ENCODE assay signal across 23 mouse cellular contexts in genomic region chr3:69808479-69808878, GRCm38 (mm10). TPM values are rescaled to one million over a fixed set of nuclear protein-coding genes. Genes with fewer than 3 reads are reported as not detected.
A peak's percentile ranks its signal among the peaks of the same experiment; 100 is the strongest.
DNase-seq lines count a peak whose midpoint lies in the region; ATAC-seq lines count a peak whose summit lies in the region.
"Had no signal": no experiment of that assay in that cellular context is flagged by ENCODE, and none has a peak within 500 bp of the region (broad histone marks: within the 10 kb centered on the region; RNA-seq: fewer than 3 reads in every experiment).

No protein-coding gene starts in this region.

- H3K27me3 ChIP-seq in intestine, embryonic 14.5 days (replicated peaks; ENCODE audit: control insufficient read depth, insufficient read depth, low read length): no peaks in the 10 kb centered on the region
- no peaks in the 10 kb centered on the region for H3K27me3 ChIP-seq in intestine, embryonic 15.5 days (replicated peaks)
- no peaks in the 10 kb centered on the region for H3K27me3 ChIP-seq in stomach, embryonic 16.5 days (ENCODE audit: control insufficient read depth, insufficient read depth, low read length)
- H3K27me3 ChIP-seq in midbrain, embryonic 16.5 days (ENCODE audit: control insufficient read depth, insufficient read depth, low read depth, low read length): no peaks in the 10 kb centered on the region
- H3K27me3 ChIP-seq: heart, embryonic 15.5 days; hindbrain, embryonic 13.5 days had no signal

- peaks cover 9% of the 10 kb centered on the region; the same call in 1 of the 2 replicates for H3K4me1 ChIP-seq in intestine, embryonic 14.5 days (replicated peaks; ENCODE audit: control insufficient read depth, insufficient read depth, low read length)
- peaks cover 5% of the 10 kb centered on the region; the same call in 1 of the 2 replicates for H3K4me1 ChIP-seq in intestine, embryonic 15.5 days (replicated peaks)
- H3K4me1 ChIP-seq in stomach, embryonic 16.5 days (ENCODE audit: control insufficient read depth, insufficient read depth, low read length): no peaks in the 10 kb centered on the region; the same call in 1 of the 2 replicates
- H3K4me1 ChIP-seq in midbrain, embryonic 16.5 days (ENCODE audit: control insufficient read depth, insufficient read depth, low read length): no peaks in the 10 kb centered on the region
- H3K4me1 ChIP-seq: embryonic facial prominence, embryonic 10.5 days; forebrain, embryonic 10.5 days; heart, embryonic 15.5 days; hindbrain, embryonic 13.5 days had no signal

- H3K36me3 ChIP-seq in intestine, embryonic 14.5 days (ENCODE audit: control insufficient read depth, insufficient read depth, low read length): no peaks in the 10 kb centered on the region
- no peaks in the 10 kb centered on the region for H3K36me3 ChIP-seq in intestine, embryonic 15.5 days
- H3K36me3 ChIP-seq in stomach, embryonic 16.5 days (ENCODE audit: control insufficient read depth, insufficient read depth, low read length): no peaks in the 10 kb centered on the region
- no peaks in the 10 kb centered on the region for H3K36me3 ChIP-seq in midbrain, embryonic 16.5 days (ENCODE audit: control insufficient read depth, insufficient read depth, low read length)
- H3K36me3 ChIP-seq: embryonic facial prominence, embryonic 10.5 days; forebrain, embryonic 10.5 days; G1E; heart, embryonic 15.5 days; hindbrain, embryonic 13.5 days had no signal

- H3K4me3 ChIP-seq in intestine, embryonic 14.5 days (ENCODE audit: low read depth, low read length): no peak overlapping the region
- no peak overlapping the region for H3K4me3 ChIP-seq in intestine, embryonic 15.5 days (replicated peaks)
- H3K4me3 ChIP-seq in stomach, embryonic 16.5 days (replicated peaks; ENCODE audit: low read length): no peak overlapping the region
- no peak overlapping the region for H3K4me3 ChIP-seq in midbrain, embryonic 16.5 days (ENCODE audit: low read depth, low read length)
- H3K4me3 ChIP-seq: embryonic facial prominence, embryonic 10.5 days; forebrain, embryonic 10.5 days; heart, embryonic 15.5 days; hindbrain, embryonic 13.5 days had no signal

- 46% methylated on average over 7 of the region's 7 CpGs for WGBS in intestine, embryonic 14.5 days
- WGBS in intestine, embryonic 15.5 days: 46% methylated on average over 7 of the region's 7 CpGs
- 41% methylated on average over 7 of the region's 7 CpGs for WGBS in stomach, embryonic 16.5 days
- 89% methylated on average over 7 of the region's 7 CpGs for WGBS in midbrain, embryonic 16.5 days

- ATAC-seq in intestine, embryonic 14.5 days (replicated peaks; ENCODE audit: low FRiP score, low TSS enrichment, low read depth): no peak
- no peak for ATAC-seq in intestine, embryonic 15.5 days
- ATAC-seq in stomach, embryonic 16.5 days (ENCODE audit: insufficient read depth, low FRiP score): peak; percentile 58
- no peak for ATAC-seq in midbrain, embryonic 16.5 days
- ATAC-seq: CD4-positive, CD25-positive, alpha-beta regulatory T cell, adult 4 months; forebrain, embryonic 14.5 days had no signal

- no peaks in the 10 kb centered on the region for H3K9me3 ChIP-seq in intestine, embryonic 14.5 days (ENCODE audit: control insufficient read depth, low read length)
- H3K9me3 ChIP-seq in intestine, embryonic 15.5 days: no peaks in the 10 kb centered on the region
- H3K9me3 ChIP-seq in stomach, embryonic 16.5 days (replicated peaks; ENCODE audit: control insufficient read depth, low read length): no peaks in the 10 kb centered on the region
- H3K9me3 ChIP-seq in midbrain, embryonic 16.5 days (replicated peaks; ENCODE audit: control insufficient read depth, low read length, poor library complexity, severe bottlenecking): no peaks in the 10 kb centered on the region
- H3K9me3 ChIP-seq: embryonic facial prominence, embryonic 10.5 days; forebrain, embryonic 10.5 days; G1E; heart, embryonic 15.5 days; hindbrain, embryonic 13.5 days had no signal

- H3K4me2 ChIP-seq in intestine, embryonic 14.5 days (ENCODE audit: low read length): no peak overlapping the region
- H3K4me2 ChIP-seq in intestine, embryonic 15.5 days (replicated peaks): no peak overlapping the region
- H3K4me2 ChIP-seq in stomach, embryonic 16.5 days (ENCODE audit: low read depth, low read length): no peak overlapping the region
- H3K4me2 ChIP-seq in midbrain, embryonic 16.5 days (ENCODE audit: low read length): no peak overlapping the region
- H3K4me2 ChIP-seq: heart, embryonic 11.5 days; heart, embryonic 15.5 days; hindbrain, embryonic 13.5 days had no signal

- peak overlapping the region; percentile 30; the same call in 1 of the 2 replicates for H3K27ac ChIP-seq in intestine, embryonic 14.5 days (ENCODE audit: low read depth)
- no peak overlapping the region for H3K27ac ChIP-seq in intestine, embryonic 15.5 days
- H3K27ac ChIP-seq in stomach, embryonic 16.5 days (ENCODE audit: low read length): no peak overlapping the region
- no peak overlapping the region for H3K27ac ChIP-seq in midbrain, embryonic 16.5 days (ENCODE audit: low read length)
- H3K27ac ChIP-seq: embryonic facial prominence, embryonic 10.5 days; forebrain, embryonic 10.5 days; heart, embryonic 15.5 days; hindbrain, embryonic 13.5 days had no signal

- no peak overlapping the region for H3K9ac ChIP-seq in intestine, embryonic 14.5 days (ENCODE audit: low read length)
- H3K9ac ChIP-seq in intestine, embryonic 15.5 days: no peak overlapping the region
- no peak overlapping the region for H3K9ac ChIP-seq in stomach, embryonic 16.5 days (ENCODE audit: low read length)
- H3K9ac ChIP-seq in midbrain, embryonic 16.5 days (ENCODE audit: low read depth, low read length): no peak overlapping the region
- H3K9ac ChIP-seq: heart, embryonic 15.5 days; hindbrain, embryonic 13.5 days had no signal

- no peak for DNase-seq in intestine, embryonic 14.5 days (ENCODE audit: low spot score)
- DNase-seq in urinary bladder, postnatal 14 days (ENCODE audit: low spot score): peak; percentile 27
- DNase-seq in urinary bladder, postnatal 25 days (ENCODE audit: low spot score): no peak
- no peak for DNase-seq in right cerebral cortex, postnatal 36 days (ENCODE audit: low spot score in 2 of 2)
- DNase-seq: adrenal gland, adult 8-10 months; adrenal gland, postnatal 36 days; B cell, adult 2 months; cerebellum, adult 2 months; cerebellum, postnatal 10 days; gastrocnemius, postnatal 10 days; heart, adult 18-20 months; heart, postnatal 14 days had no signal

RNA-seq across cellular contexts. Expression of gene Sptssb, which starts 51.3 kb away (rescaled TPM):
- 22.4 and 24.4 TPM in 2 replicates for polyA plus RNA-seq in intestine, embryonic 14.5 days (2014; fragmentation: Nextera tagmentation; extraction: Ambion mirVana)
- 8.9 and 10.1 TPM in 2 replicates for polyA plus RNA-seq in intestine, embryonic 15.5 days (2015; fragmentation: Nextera tagmentation; extraction: Ambion mirVana)
- 60.5 and 99.1 TPM in 2 replicates for polyA plus RNA-seq in stomach, embryonic 16.5 days (2015; fragmentation: Nextera tagmentation; extraction: Ambion mirVana)
- polyA plus RNA-seq in midbrain, embryonic 16.5 days (2015; fragmentation: Nextera tagmentation; extraction: Ambion mirVana): 0.37 and 1.2 TPM in 2 replicates
- polyA plus RNA-seq: CD4-positive, CD25-positive, alpha-beta regulatory T cell, adult 4 months; forebrain, embryonic 10.5 days; G1E had no signal
